Mouse (Mus musculus): ENCODE measurements around the gene Malrd1.

DNA sequence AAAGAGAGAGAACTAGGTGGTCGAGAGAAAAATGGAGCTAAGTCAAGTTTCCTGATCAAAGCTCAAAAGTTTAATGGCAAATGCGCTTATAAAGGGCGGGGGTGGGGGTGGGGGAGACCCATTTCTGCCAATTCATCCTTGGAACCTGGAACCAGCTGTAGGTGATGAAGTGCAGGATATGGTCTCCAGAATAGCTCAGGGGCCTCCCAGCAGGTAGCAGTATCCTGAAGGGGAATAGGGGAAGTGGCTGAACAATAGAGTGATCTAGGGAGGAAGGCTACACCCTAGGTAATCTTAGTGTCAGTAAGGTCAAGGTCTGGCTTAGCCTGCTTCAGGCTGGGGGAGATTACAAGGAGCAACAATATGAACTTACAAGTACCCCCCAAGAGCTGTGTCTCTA is 506.5 kb downstream of the Malrd1 start:
- TF ChIP-seq CTCF (IDR thresholded peaks at IDR 0.05; ENCODE audit: extremely low read depth, insufficient read length, insufficient replicate concordance, low read depth, low read length), result no peak
- TF ChIP-seq POLR2A (IDR thresholded peaks at IDR 0.05; ENCODE audit: low read depth, low read length), result no peak
